Mouse (Mus musculus): ENCODE data around the gene Afmid.
"Not testable (repeated sequence)": the region's sequence is repeated elsewhere in the genome, so short reads cannot be mapped to it uniquely, and the experiment has no call there.

The Afmid gene

GRCm38 (mm10) chr11:117825333-117826101 lies at the start of gene Afmid, which contains the start of gene Tk1:
Gene Afmid (plus strand): TSS chr11:117825924.
Gene Tk1 (minus strand): TSS chr11:117826092.
- no peak for DNase-seq (ENCODE audit: low spot score)

GRCm38 (mm10) chr11:117776085-117776792 lies 49.5 kb upstream of the Afmid start:
- DNase-seq (ENCODE audit: low spot score) = no peak

GRCm38 (mm10) chr11:117777111-117777510 lies 48.6 kb upstream of the Afmid start:
- no peak for DNase-seq (ENCODE audit: low spot score)

GRCm38 (mm10) chr11:117778031-117778430 lies 47.7 kb upstream of the Afmid start:
- DNase-seq (ENCODE audit: low spot score) = no peak

- DNase-seq (ENCODE audit: low spot score) = no peak
These were observed 46.8 kb upstream of the Afmid start for GRCm38 (mm10) chr11:117778851-117779433.

GRCm38 (mm10) chr11:117779434-117780198 lies 46.1 kb upstream of the Afmid start:
- no peak for DNase-seq (ENCODE audit: low spot score)

- no peak for DNase-seq (ENCODE audit: low spot score)
These were observed 45.6 kb upstream of the Afmid start for GRCm38 (mm10) chr11:117780199-117780515.

- DNase-seq (ENCODE audit: low spot score) = no peak
These were observed 45.1 kb upstream of the Afmid start for GRCm38 (mm10) chr11:117780582-117781111.

GRCm38 (mm10) chr11:117781199-117781821 lies 44.4 kb upstream of the Afmid start:
- DNase-seq (ENCODE audit: low spot score) = no peak

- DNase-seq (ENCODE audit: low spot score) = no peak
These were observed 43.6 kb upstream of the Afmid start, which contains the start of the genes Tmc8 and Tmc6 for GRCm38 (mm10) chr11:117781993-117782704. Gene Tmc8 (plus strand): TSS chr11:117782076. Gene Tmc6 (minus strand): TSS chr11:117782198.

- no peak for DNase-seq (ENCODE audit: low spot score)
These were observed 43.1 kb upstream of the Afmid start for GRCm38 (mm10) chr11:117782705-117783034.

GRCm38 (mm10) chr11:117783089-117783488 lies 42.6 kb upstream of the Afmid start:
- no peak for DNase-seq (ENCODE audit: low spot score)

- no peak for DNase-seq (ENCODE audit: low spot score)
These were observed 41.9 kb upstream of the Afmid start for GRCm38 (mm10) chr11:117783683-117784309.

GRCm38 (mm10) chr11:117786294-117786693 lies 39.4 kb upstream of the Afmid start:
- DNase-seq (ENCODE audit: low spot score) = peak; percentile 54

GRCm38 (mm10) chr11:117788481-117788880 lies 37.2 kb upstream of the Afmid start:
- DNase-seq (ENCODE audit: low spot score) = not testable (repeated sequence)

GRCm38 (mm10) chr11:117790286-117790685 lies 35.4 kb upstream of the Afmid start:
- DNase-seq (ENCODE audit: low spot score) = peak; percentile 51

- no peak for DNase-seq (ENCODE audit: low spot score)
These were observed 34.9 kb upstream of the Afmid start for GRCm38 (mm10) chr11:117790703-117791440.

GRCm38 (mm10) chr11:117791441-117791761 lies 34.3 kb upstream of the Afmid start:
- DNase-seq (ENCODE audit: low spot score) = no peak

GRCm38 (mm10) chr11:117792281-117792888 lies 33.3 kb upstream of the Afmid start:
- DNase-seq (ENCODE audit: low spot score) = no peak

Measured in layer of hippocampus, adult 9-10 months (tissue).